Mouse (Mus musculus): ENCODE data around the gene Scn8a. TPM values are rescaled to one million over a fixed set of nuclear protein-coding genes. Genes with fewer than 3 reads are reported as not detected.

Scn8a gene
- polyA plus RNA-seq, 2 experiments: 4.7 to 8.4 TPM

DNA sequence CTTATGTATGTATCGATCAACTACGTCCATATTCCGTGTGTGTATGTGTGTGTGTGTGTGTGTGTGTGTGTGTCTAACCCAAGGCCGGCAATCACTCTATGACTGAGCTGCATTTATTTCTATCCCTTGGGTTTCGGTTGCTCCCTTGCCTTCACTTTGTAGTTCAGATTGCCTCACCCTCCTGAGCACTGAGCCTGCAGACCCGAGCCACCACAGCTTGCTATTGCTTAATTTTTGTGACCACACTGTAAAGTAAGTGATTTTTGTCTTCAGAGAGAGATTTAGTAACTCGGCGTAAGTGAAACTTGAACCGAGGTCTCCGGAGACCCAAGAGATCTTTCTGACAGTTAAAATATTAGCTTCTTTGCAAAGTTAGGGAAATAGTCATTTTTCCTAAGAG, 116.8 kb downstream of the Scn8a start:
- TF ChIP-seq POLR2A (IDR thresholded peaks at IDR 0.05; ENCODE audit: borderline replicate concordance, extremely low read depth, insufficient read depth, insufficient read length): no peak
- Histone ChIP-seq H3K36me3 (ENCODE audit: control insufficient read depth, insufficient read depth, low read length) (no peaks in the 10 kb centered on the region), H3K4me3 (replicated peaks; ENCODE audit: low read length) (no peak overlapping the region), H3K9ac (ENCODE audit: low read depth, low read length, severe bottlenecking) (no peak overlapping the region), H3K27me3 (ENCODE audit: control insufficient read depth, insufficient read depth, low read length) (no peaks in the 10 kb centered on the region), H3K4me2 (replicated peaks; ENCODE audit: low read depth, low read length, severe bottlenecking) (no peak overlapping the region), H3K27ac (replicated peaks; ENCODE audit: low read depth, low read length) (no peak overlapping the region), H3K9me3 (ENCODE audit: control insufficient read depth, low read length) (no peaks in the 10 kb centered on the region), H3K4me1 (ENCODE audit: control insufficient read depth, insufficient read depth, low read length) (0 out of 2 replicates have a peak, but pooled peaks cover 3% of the 10 kb centered on the region)
- ATAC-seq (ENCODE audit: low FRiP score, low read depth) (no peak), DNase-seq (ENCODE audit: low spot score) (no peak)
- 86% methylated on average over 10 of the region's 10 CpGs for WGBS

DNA sequence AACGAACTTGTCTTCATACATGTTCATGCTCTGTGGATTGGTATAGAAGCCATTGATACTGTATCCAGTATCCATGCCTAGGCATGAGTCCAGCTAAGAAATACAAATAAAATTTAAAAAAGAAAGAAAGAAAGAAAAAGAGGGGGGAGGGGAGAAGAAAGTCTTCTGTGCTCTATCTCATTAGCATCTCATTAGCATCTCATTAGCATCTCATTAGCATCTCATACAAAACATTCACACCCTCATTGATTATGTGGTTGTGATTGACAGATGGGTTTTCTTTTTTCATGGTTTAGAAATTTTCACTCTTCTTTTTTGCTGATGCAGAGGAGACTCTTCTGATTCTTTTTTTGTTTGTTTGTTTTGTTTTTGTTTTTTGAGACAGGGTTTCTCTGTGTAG, 117.4 kb downstream of the Scn8a start:
- Histone ChIP-seq H3K9me3 (ENCODE audit: control insufficient read depth, low read length) (no peaks in the 10 kb centered on the region), H3K36me3 (ENCODE audit: control insufficient read depth, insufficient read depth, low read length) (no peaks in the 10 kb centered on the region), H3K4me3 (replicated peaks; ENCODE audit: low read length) (no peak overlapping the region), H3K27me3 (ENCODE audit: control insufficient read depth, insufficient read depth, low read length) (no peaks in the 10 kb centered on the region), H3K4me2 (replicated peaks; ENCODE audit: low read depth, low read length, severe bottlenecking) (no peak overlapping the region), H3K27ac (replicated peaks; ENCODE audit: low read depth, low read length) (no peak overlapping the region), H3K9ac (ENCODE audit: low read depth, low read length, severe bottlenecking) (no peak overlapping the region), H3K4me1 (ENCODE audit: control insufficient read depth, insufficient read depth, low read length) (0 out of 2 replicates have a peak, but pooled peaks cover 3% of the 10 kb centered on the region)
- 93% methylated on average over 1 of the region's 1 CpGs for WGBS
- ATAC-seq (ENCODE audit: low FRiP score, low read depth) (no peak), DNase-seq (ENCODE audit: low spot score) (no peak)
- TF ChIP-seq POLR2A (IDR thresholded peaks at IDR 0.05; ENCODE audit: borderline replicate concordance, extremely low read depth, insufficient read depth, insufficient read length): no peak

DNA sequence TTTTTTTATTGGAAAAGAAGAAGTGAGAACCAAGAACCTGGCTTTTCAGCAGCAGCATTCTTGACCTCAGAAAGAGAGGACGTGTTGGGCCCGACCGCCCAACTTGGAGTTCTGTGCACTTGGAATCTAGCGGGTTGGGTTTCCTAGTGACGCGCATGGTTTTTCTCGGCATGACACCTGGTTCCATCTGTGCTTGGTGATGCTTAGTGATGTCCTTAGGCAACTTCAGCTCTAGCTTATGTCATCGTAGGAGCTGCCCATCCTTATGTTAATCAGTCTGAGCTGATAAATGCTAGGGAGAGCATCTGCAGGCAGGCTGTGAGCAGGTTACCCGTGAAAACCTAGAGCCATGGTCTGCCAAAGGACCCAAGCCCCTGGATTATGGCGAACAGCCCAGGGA, 120.6 kb downstream of the Scn8a start:
- H3K9me3 ChIP-seq (ENCODE audit: control insufficient read depth, low read length): no peaks in the 10 kb centered on the region
- WGBS: 93% methylated on average over 10 of the region's 10 CpGs
- DNase-seq (ENCODE audit: low spot score) (no peak), ATAC-seq (ENCODE audit: low FRiP score, low read depth) (no peak)
- no peaks in the 10 kb centered on the region for H3K36me3 ChIP-seq (ENCODE audit: control insufficient read depth, insufficient read depth, low read length)
- TF ChIP-seq POLR2A (IDR thresholded peaks at IDR 0.05; ENCODE audit: borderline replicate concordance, extremely low read depth, insufficient read depth, insufficient read length): no peak
- H3K4me1 ChIP-seq (ENCODE audit: control insufficient read depth, insufficient read depth, low read length): no peaks in the 10 kb centered on the region
- H3K4me3 ChIP-seq (replicated peaks; ENCODE audit: low read length): no peak overlapping the region
- H3K27ac ChIP-seq (replicated peaks; ENCODE audit: low read depth, low read length): no peak overlapping the region
- no peak overlapping the region for H3K9ac ChIP-seq (ENCODE audit: low read depth, low read length, severe bottlenecking)
- no peak overlapping the region for H3K4me2 ChIP-seq (replicated peaks; ENCODE audit: low read depth, low read length, severe bottlenecking)
- no peaks in the 10 kb centered on the region for H3K27me3 ChIP-seq (ENCODE audit: control insufficient read depth, insufficient read depth, low read length)

DNA sequence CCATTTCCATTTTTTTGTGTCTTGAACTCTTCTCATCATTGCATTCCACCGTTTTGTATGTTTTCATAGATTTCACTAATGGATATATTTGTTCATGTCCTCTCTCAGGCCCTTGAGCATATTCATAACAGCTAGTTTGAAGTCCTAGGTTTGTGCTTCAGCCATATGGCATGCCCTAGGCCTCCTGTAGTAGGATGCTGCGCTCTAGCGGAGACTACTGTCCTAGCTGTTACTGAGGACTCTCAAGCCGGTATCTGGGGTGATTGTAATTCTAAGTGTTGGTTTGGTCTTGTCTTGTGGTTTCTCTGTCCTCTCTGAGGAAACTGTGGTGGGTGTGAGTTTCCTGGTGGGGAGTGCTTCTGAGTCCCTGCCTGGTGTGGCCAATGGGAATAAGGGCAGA, 127.4 kb downstream of the Scn8a start:
- DNase-seq (ENCODE audit: low spot score): peak; percentile 72
- H3K4me3 ChIP-seq (replicated peaks; ENCODE audit: low read length): no peak overlapping the region
- no peak overlapping the region for H3K4me2 ChIP-seq (replicated peaks; ENCODE audit: low read depth, low read length, severe bottlenecking)
- H3K9ac ChIP-seq (ENCODE audit: low read depth, low read length, severe bottlenecking): no peak overlapping the region
- H3K4me1 ChIP-seq (ENCODE audit: control insufficient read depth, insufficient read depth, low read length): no peaks in the 10 kb centered on the region
- no peak for TF ChIP-seq POLR2A (IDR thresholded peaks at IDR 0.05; ENCODE audit: borderline replicate concordance, extremely low read depth, insufficient read depth, insufficient read length)
- no peak overlapping the region for H3K27ac ChIP-seq (replicated peaks; ENCODE audit: low read depth, low read length)
- no peaks in the 10 kb centered on the region for H3K27me3 ChIP-seq (ENCODE audit: control insufficient read depth, insufficient read depth, low read length)
- no peak for ATAC-seq (ENCODE audit: low FRiP score, low read depth)
- H3K36me3 ChIP-seq (ENCODE audit: control insufficient read depth, insufficient read depth, low read length): no peaks in the 10 kb centered on the region
- 28% methylated on average over 4 of the region's 4 CpGs for WGBS
- no peaks in the 10 kb centered on the region for H3K9me3 ChIP-seq (ENCODE audit: control insufficient read depth, low read length)

DNA sequence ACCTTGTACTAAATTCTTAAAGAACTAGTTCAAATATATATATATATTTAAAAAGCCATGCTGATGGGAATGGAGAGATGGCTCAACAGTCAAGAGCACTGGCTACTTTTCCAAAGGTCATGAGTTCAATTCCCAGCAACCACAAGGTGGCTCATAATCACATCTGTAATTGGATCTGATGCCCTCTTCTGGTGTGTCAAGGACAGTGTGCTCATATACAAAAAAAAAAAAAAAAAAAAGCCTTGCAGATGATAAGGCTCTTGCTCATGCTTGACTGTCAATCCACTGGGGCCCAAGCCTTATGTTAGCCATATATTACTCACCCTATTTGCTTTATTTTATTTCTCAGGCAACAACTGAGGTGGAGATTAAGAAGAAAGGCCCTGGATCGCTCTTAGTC, 132.0 kb downstream of the Scn8a start:
- TF ChIP-seq POLR2A (IDR thresholded peaks at IDR 0.05; ENCODE audit: borderline replicate concordance, extremely low read depth, insufficient read depth, insufficient read length): no peak
- H3K9me3 ChIP-seq (ENCODE audit: control insufficient read depth, low read length): no peaks in the 10 kb centered on the region
- 97% methylated on average over 1 of the region's 1 CpGs for WGBS
- H3K4me1 ChIP-seq (ENCODE audit: control insufficient read depth, insufficient read depth, low read length): no peaks in the 10 kb centered on the region
- H3K27ac ChIP-seq (replicated peaks; ENCODE audit: low read depth, low read length): no peak overlapping the region
- no peaks in the 10 kb centered on the region for H3K27me3 ChIP-seq (ENCODE audit: control insufficient read depth, insufficient read depth, low read length)
- no peak overlapping the region for H3K9ac ChIP-seq (ENCODE audit: low read depth, low read length, severe bottlenecking)
- no peak for ATAC-seq (ENCODE audit: low FRiP score, low read depth)
- no peak for DNase-seq (ENCODE audit: low spot score)
- no peak overlapping the region for H3K4me3 ChIP-seq (replicated peaks; ENCODE audit: low read length)
- H3K36me3 ChIP-seq (ENCODE audit: control insufficient read depth, insufficient read depth, low read length): no peaks in the 10 kb centered on the region
- no peak overlapping the region for H3K4me2 ChIP-seq (replicated peaks; ENCODE audit: low read depth, low read length, severe bottlenecking)

DNA sequence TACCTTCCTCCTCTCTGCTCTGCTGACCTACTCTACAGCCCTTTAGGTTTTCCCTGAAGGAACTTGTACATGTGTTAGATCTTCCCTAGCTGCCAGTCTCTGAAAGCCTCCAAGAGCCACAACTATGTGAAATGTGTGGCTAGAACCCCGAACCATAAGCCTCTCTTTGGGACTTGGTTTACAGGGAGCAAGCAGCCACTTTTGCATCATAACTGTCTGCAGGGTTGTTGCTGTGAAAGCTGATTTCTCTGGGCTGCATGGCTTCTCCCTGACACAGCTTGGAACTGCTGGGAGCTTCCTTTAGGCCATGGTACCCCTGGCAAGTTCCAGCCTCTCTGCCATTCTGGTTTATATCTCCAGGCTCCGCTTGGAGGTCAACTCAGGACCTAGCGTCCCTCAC, 132.8 kb downstream of the Scn8a start:
- no peak overlapping the region for H3K4me2 ChIP-seq (replicated peaks; ENCODE audit: low read depth, low read length, severe bottlenecking)
- H3K36me3 ChIP-seq (ENCODE audit: control insufficient read depth, insufficient read depth, low read length): no peaks in the 10 kb centered on the region
- H3K27me3 ChIP-seq (ENCODE audit: control insufficient read depth, insufficient read depth, low read length): no peaks in the 10 kb centered on the region
- H3K27ac ChIP-seq (replicated peaks; ENCODE audit: low read depth, low read length): no peak overlapping the region
- no peak for DNase-seq (ENCODE audit: low spot score)
- ATAC-seq (ENCODE audit: low FRiP score, low read depth): no peak
- H3K4me3 ChIP-seq (replicated peaks; ENCODE audit: low read length): no peak overlapping the region
- no peaks in the 10 kb centered on the region for H3K4me1 ChIP-seq (ENCODE audit: control insufficient read depth, insufficient read depth, low read length)
- no peak for TF ChIP-seq POLR2A (IDR thresholded peaks at IDR 0.05; ENCODE audit: borderline replicate concordance, extremely low read depth, insufficient read depth, insufficient read length)
- no peak overlapping the region for H3K9ac ChIP-seq (ENCODE audit: low read depth, low read length, severe bottlenecking)
- H3K9me3 ChIP-seq (ENCODE audit: control insufficient read depth, low read length): no peaks in the 10 kb centered on the region
- WGBS: 88% methylated on average over 3 of the region's 3 CpGs

Measured in limb, embryonic 14.5 days (tissue).